Mouse (Mus musculus) heart, adult 2 months (tissue): ENCODE measurements at regions not wholly inside any gene's neighbourhood (a gene's known extent, or its start where the extent isn't known, plus 50 kb on each side); places are given as distances from the start of the nearest gene placed in this dataset.

Experiments
- DNase-seq, 2 experiments: peaks; one replicate each; pipeline ENCODE4 v3.0.0; 2021
- H3K27ac ChIP-seq: fragments of 200-600 bp; 2 replicates; pipeline ENCODE4 v1.8.1; 2022
- H3K27me3 ChIP-seq: fragments of 200-500 bp; 2 replicates; pipeline ENCODE4 v1.6.1; 2012; ENCODE audit warnings: mild to moderate bottlenecking, low read length, inconsistent platforms, mixed read lengths; ENCODE audit not compliant: control insufficient read depth, insufficient read depth
- H3K36me3 ChIP-seq: fragments of 200-500 bp; 2 replicates; pipeline ENCODE4 v1.6.1; 2012; ENCODE audit warnings: low read length, inconsistent platforms; ENCODE audit not compliant: control insufficient read depth, insufficient read depth
- H3K4me1 ChIP-seq: fragments of 200-500 bp; 2 replicates; pipeline ENCODE4 v1.6.1; 2011; ENCODE audit warnings: low read length; ENCODE audit not compliant: control insufficient read depth, insufficient read depth
- H3K4me3 ChIP-seq: fragments of 200-600 bp; 2 replicates; pipeline ENCODE4 v1.8.1; 2022
- H3K79me2 ChIP-seq: fragments of 200-500 bp; replicated peaks from 2 replicates; pipeline ENCODE4 v1.6.1; 2012; ENCODE audit warnings: mild to moderate bottlenecking, inconsistent platforms, low read length, moderate library complexity, mixed read lengths; ENCODE audit not compliant: control insufficient read depth, insufficient read depth
- H3K9ac ChIP-seq: fragments of 200-500 bp; 2 replicates; pipeline ENCODE4 v1.6.1; 2012; ENCODE audit warnings: low read depth, mild to moderate bottlenecking, control low read depth, inconsistent platforms, low read length, mixed read lengths
- CTCF ChIP-seq: fragments of 200-600 bp; IDR thresholded peaks from 2 replicates; pipeline ENCODE4 v1.8.1; 2022; ENCODE audit warnings: antibody characterized with exemption, mild to moderate bottlenecking, moderate library complexity
- EP300 ChIP-seq: fragments of 200-500 bp; IDR thresholded peaks from 2 replicates; pipeline ENCODE4 v1.6.1; 2011; ENCODE audit warnings: low read depth, low read length, control low read depth; ENCODE audit not compliant: insufficient read depth
- POLR2A ChIP-seq: fragments of 200-500 bp; IDR thresholded peaks from 2 replicates; pipeline ENCODE4 v1.6.1; 2011; ENCODE audit warnings: mild to moderate bottlenecking, low read depth, low read length, control low read depth; ENCODE audit not compliant: insufficient read depth
- WGBS: fragments of 180-500 bp; shearing (Covaris S2); methylation state at CpG from one replicate; pipeline ENCODE4 v1.1.7; 2018; 5-methylcytosine and 5-hydroxymethylcytosine counted together
- intact Hi-C: fragments of 180-260 bp; cut with DNase I; formaldehyde crosslinking; loops from one replicate; pipeline ENCODE4 v1.15.1; 2025

DNA sequence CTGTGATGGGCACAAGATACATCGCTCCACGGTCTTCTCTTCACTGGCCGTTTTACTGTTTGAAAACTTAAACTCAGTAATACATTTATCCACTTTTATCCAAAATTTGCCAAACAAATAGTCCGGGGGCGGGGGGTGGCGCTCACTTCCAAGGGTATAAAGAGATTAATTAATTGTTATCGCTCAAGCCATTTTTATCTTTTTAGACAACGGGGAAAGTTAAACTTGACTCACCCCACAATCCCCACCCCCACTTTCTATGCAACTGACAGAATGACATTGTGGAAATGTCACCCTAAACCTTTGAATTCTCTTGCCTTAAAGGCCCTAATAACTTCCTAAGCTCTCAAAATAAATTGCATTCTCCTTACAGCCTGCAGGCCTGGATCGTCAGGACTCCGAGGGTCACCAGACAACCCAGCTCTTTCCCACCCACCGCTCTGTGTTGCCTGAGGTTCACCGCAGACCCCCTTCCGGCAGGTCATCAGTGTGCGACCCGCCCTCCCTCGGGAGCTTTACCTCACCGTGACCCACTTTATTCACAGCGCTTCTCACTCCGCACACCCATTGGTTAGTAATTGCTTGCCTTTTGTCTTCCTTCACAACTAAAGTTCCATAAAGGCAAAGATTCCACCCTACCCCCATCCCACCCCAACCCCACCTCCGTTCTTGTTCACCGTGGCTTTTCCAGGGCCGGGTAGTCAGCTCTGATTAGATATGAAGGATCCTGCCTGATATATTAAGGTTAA lies 93.0 kb upstream of the Hmcn1 start:
- no peak overlapping the region for H3K4me3 ChIP-seq
- no peaks in the 10 kb centered on the region for H3K79me2 ChIP-seq
- DNase-seq: no peak
- H3K4me1 ChIP-seq: no peaks in the 10 kb centered on the region; the same call in 1 of the 2 replicates
- no peak for TF ChIP-seq EP300
- no peak for TF ChIP-seq POLR2A
- no peak for TF ChIP-seq CTCF
- no peak overlapping the region for H3K9ac ChIP-seq
- H3K27ac ChIP-seq: no peak overlapping the region
- intact Hi-C loops: no loop called here
- WGBS: 85% methylated on average over 22 of the region's 22 CpGs
- H3K36me3 ChIP-seq: no peaks in the 10 kb centered on the region
- no peaks in the 10 kb centered on the region for H3K27me3 ChIP-seq

- H3K4me1 ChIP-seq: no peaks in the 10 kb centered on the region
- H3K4me3 ChIP-seq: no peak overlapping the region
- no peaks in the 10 kb centered on the region for H3K36me3 ChIP-seq
- no peak for DNase-seq
- H3K27ac ChIP-seq: no peak overlapping the region
- H3K9ac ChIP-seq: no peak overlapping the region
- H3K79me2 ChIP-seq: no peaks in the 10 kb centered on the region
- no peaks in the 10 kb centered on the region for H3K27me3 ChIP-seq
- TF ChIP-seq EP300: no peak
- no peak for TF ChIP-seq CTCF
- no peak for TF ChIP-seq POLR2A
- intact Hi-C loops: no loop called here
- WGBS: 63% methylated on average over 8 of the region's 8 CpGs
Measured at GRCm38 (mm10) chr1:151087151-151087660, 94.0 kb upstream of the Hmcn1 start.

GRCm38 (mm10) chr1:151087811-151088511 lies 94.4 kb upstream of the Gm47985 start:
- Histone ChIP-seq H3K27me3 (no peaks in the 10 kb centered on the region), H3K4me3 (no peak overlapping the region), H3K4me1 (no peaks in the 10 kb centered on the region), H3K27ac (no peak overlapping the region), H3K36me3 (no peaks in the 10 kb centered on the region), H3K9ac (no peak overlapping the region), H3K79me2 (no peaks in the 10 kb centered on the region)
- no peak for DNase-seq
- WGBS: 75% methylated on average over 14 of the region's 14 CpGs
- TF ChIP-seq CTCF (no peak), POLR2A (no peak), EP300 (no peak)
- intact Hi-C loops: no loop called here

- intact Hi-C loops: no loop called here
- DNase-seq: no peak
- Histone ChIP-seq H3K4me3 (no peak overlapping the region), H3K36me3 (no peaks in the 10 kb centered on the region), H3K4me1 (no peaks in the 10 kb centered on the region), H3K27ac (no peak overlapping the region), H3K9ac (no peak overlapping the region), H3K79me2 (no peaks in the 10 kb centered on the region), H3K27me3 (no peaks in the 10 kb centered on the region)
- TF ChIP-seq POLR2A (no peak), CTCF (no peak), EP300 (no peak)
- WGBS: 80% methylated on average over 11 of the region's 11 CpGs
Measured at GRCm38 (mm10) chr1:151088535-151089125, 93.7 kb upstream of the Gm47985 start.

DNA sequence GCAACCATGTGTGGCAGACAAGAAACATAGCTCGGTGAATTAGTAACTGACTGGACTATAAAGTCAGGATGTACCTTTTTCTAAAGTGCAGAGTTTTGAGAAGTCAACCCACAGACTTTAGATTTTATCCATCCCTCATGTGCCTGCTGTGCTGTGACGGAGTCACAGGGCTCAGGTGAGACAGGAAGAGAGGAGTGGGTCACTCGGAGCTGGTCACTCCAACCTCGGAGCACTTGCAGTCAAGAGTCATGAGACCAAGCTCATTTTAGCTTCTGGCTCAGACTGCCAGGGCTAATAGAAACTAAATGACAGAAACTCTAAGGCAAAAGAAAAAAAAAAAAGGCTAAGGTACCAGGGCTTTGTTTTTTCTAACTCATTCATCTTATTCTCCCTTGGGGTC lies 90.3 kb upstream of the Gm47985 start:
- DNase-seq: no peak
- intact Hi-C loops: loop anchor here (5.0 kb wide), 1 partner anchor 80 kb away; no protein-coding TSS in a partner anchor
- Histone ChIP-seq H3K36me3 (no peaks in the 10 kb centered on the region), H3K27me3 (no peaks in the 10 kb centered on the region), H3K4me3 (no peak overlapping the region), H3K9ac (no peak overlapping the region), H3K27ac (peak overlapping the region; percentile 54), H3K79me2 (no peaks in the 10 kb centered on the region), H3K4me1 (no peaks in the 10 kb centered on the region; the same call in 1 of the 2 replicates)
- WGBS: 45% methylated on average over 4 of the region's 4 CpGs
- TF ChIP-seq POLR2A (no peak), CTCF (no peak)
